Mouse (Mus musculus) C2C12 (cell line): ENCODE measurements around the gene Pitpna. TPM values are rescaled to one million over a fixed set of nuclear protein-coding genes. Genes with fewer than 3 reads are reported as not detected.

Source experiments
- H3K27me3 ChIP-seq: one replicate; pipeline ENCODE4 v1.6.1; 2011; ENCODE audit not compliant: control insufficient read depth, insufficient read depth, insufficient read length
- H3K36me3 ChIP-seq: one replicate; pipeline ENCODE4 v1.6.1; 2011; ENCODE audit not compliant: control insufficient read depth, insufficient read depth
- H3K4me3 ChIP-seq: one replicate; pipeline ENCODE4 v1.5.1; 2011; ENCODE audit warnings: mild to moderate bottlenecking, control low read depth; ENCODE audit not compliant: poor library complexity, insufficient read depth, severe bottlenecking
- H3K79me2 ChIP-seq: one replicate; pipeline ENCODE4 v1.6.1; 2011; ENCODE audit not compliant: control insufficient read depth, insufficient read depth
- H3K79me3 ChIP-seq: one replicate; pipeline ENCODE4 v1.6.1; 2011; ENCODE audit warnings: low read depth, control low read depth
- H3ac ChIP-seq: one replicate; pipeline ENCODE3; 2011; ENCODE audit warnings: low read depth; ENCODE audit not compliant: control insufficient read depth, insufficient read length
- CEBPB ChIP-seq: IDR thresholded peaks from one replicate; pipeline ENCODE4 v1.6.1; 2011; ENCODE audit warnings: low read depth, mild to moderate bottlenecking, control low read depth, moderate library complexity
- CTCF ChIP-seq: IDR thresholded peaks from one replicate; pipeline ENCODE4 v1.5.1; 2011; ENCODE audit not compliant: control insufficient read depth, insufficient read depth, insufficient read length
- FOSL1 ChIP-seq: IDR thresholded peaks from one replicate; pipeline ENCODE4 v1.8.0; 2011; ENCODE audit warnings: mild to moderate bottlenecking, low read length; ENCODE audit not compliant: poor library complexity, insufficient read depth, severe bottlenecking
- MAX ChIP-seq: IDR thresholded peaks from one replicate; pipeline ENCODE4 v1.6.1; 2011; ENCODE audit warnings: mild to moderate bottlenecking, control low read depth
- MYOD1 ChIP-seq: IDR thresholded peaks from one replicate; pipeline ENCODE4 v1.6.1; 2011; ENCODE audit warnings: low read depth; ENCODE audit not compliant: control insufficient read depth, insufficient read length
- MYOG ChIP-seq: IDR thresholded peaks from one replicate; pipeline ENCODE4 v1.6.1; 2011; ENCODE audit not compliant: control insufficient read depth, insufficient read length; ENCODE audit errors: extremely low read depth
- USF1 ChIP-seq: IDR thresholded peaks from one replicate; pipeline ENCODE4 v1.6.1; 2011; ENCODE audit warnings: low read depth, mild to moderate bottlenecking, control low read depth, moderate library complexity
- polyA plus RNA-seq: library from polyadenylated mRNA; unstranded; fragments of >200 nt; fragmentation: generic; extraction: Trizol; gene quantifications from one replicate; pipeline ENCODE4 v1.2.1, GENCODE M21; 2012; ENCODE audit warnings: missing spikeins

Pitpna gene
- polyA plus RNA-seq, 1 experiment: 118 TPM

GRCm38 (mm10) chr11:75658311-75658710 lies 70.4 kb downstream of the Pitpna start:
- Histone ChIP-seq H3ac (no peak overlapping the region), H3K27me3 (no peaks in the 10 kb centered on the region), H3K79me2 (peaks cover 74% of the 10 kb centered on the region), H3K79me3 (peaks cover 33% of the 10 kb centered on the region), H3K36me3 (peaks cover 63% of the 10 kb centered on the region), H3K4me3 (no peak overlapping the region)
- no peak for TF ChIP-seq CEBPB
- no peak for TF ChIP-seq FOSL1
- no peak for TF ChIP-seq USF1
- TF ChIP-seq MAX: no peak
- TF ChIP-seq MYOD1: no peak
- TF ChIP-seq CTCF: no peak
- no peak for TF ChIP-seq MYOG

GRCm38 (mm10) chr11:75658996-75659750 lies 71.3 kb downstream of the Pitpna start:
- Histone ChIP-seq H3K27me3 (no peaks in the 10 kb centered on the region), H3K79me2 (peaks cover 72% of the 10 kb centered on the region), H3K4me3 (no peak overlapping the region), H3K36me3 (peaks cover 71% of the 10 kb centered on the region), H3ac (no peak overlapping the region), H3K79me3 (peaks cover 33% of the 10 kb centered on the region)
- TF ChIP-seq MYOG (no peak), USF1 (no peak), CTCF (no peak), MAX (no peak), CEBPB (no peak), MYOD1 (no peak), FOSL1 (no peak)

- H3K79me3 ChIP-seq: peaks cover 30% of the 10 kb centered on the region
- no peak overlapping the region for H3ac ChIP-seq
- H3K4me3 ChIP-seq: no peak overlapping the region
- TF ChIP-seq MYOD1: no peak
- TF ChIP-seq USF1: no peak
- TF ChIP-seq FOSL1: no peak
- TF ChIP-seq CTCF: no peak
- no peak for TF ChIP-seq MAX
- no peak for TF ChIP-seq CEBPB
- TF ChIP-seq MYOG: no peak
- H3K79me2 ChIP-seq: peaks cover 62% of the 10 kb centered on the region
- peaks cover 80% of the 10 kb centered on the region for H3K36me3 ChIP-seq
- H3K27me3 ChIP-seq: no peaks in the 10 kb centered on the region
These were observed 72.2 kb downstream of the Pitpna start for GRCm38 (mm10) chr11:75660081-75660590.

- Histone ChIP-seq H3K79me2 (peaks cover 61% of the 10 kb centered on the region), H3K27me3 (no peaks in the 10 kb centered on the region), H3K36me3 (peaks cover 90% of the 10 kb centered on the region), H3ac (no peak overlapping the region), H3K4me3 (no peak overlapping the region), H3K79me3 (peaks cover 29% of the 10 kb centered on the region)
- TF ChIP-seq MAX: no peak
- no peak for TF ChIP-seq CTCF
- TF ChIP-seq CEBPB: no peak
- no peak for TF ChIP-seq FOSL1
- TF ChIP-seq USF1: no peak
- no peak for TF ChIP-seq MYOD1
- no peak for TF ChIP-seq MYOG
These were observed 73.3 kb downstream of the Pitpna start for GRCm38 (mm10) chr11:75660941-75661800.

- no peak overlapping the region for H3K4me3 ChIP-seq
- H3K79me2 ChIP-seq: peaks cover 52% of the 10 kb centered on the region
- peaks cover 96% of the 10 kb centered on the region for H3K36me3 ChIP-seq
- TF ChIP-seq MYOG: no peak
- TF ChIP-seq USF1: no peak
- TF ChIP-seq FOSL1: no peak
- H3K27me3 ChIP-seq: no peaks in the 10 kb centered on the region
- no peak overlapping the region for H3ac ChIP-seq
- H3K79me3 ChIP-seq: peaks cover 21% of the 10 kb centered on the region
These were observed 74.2 kb downstream of the Pitpna start for GRCm38 (mm10) chr11:75662131-75662530.
